Mouse (Mus musculus): ENCODE results near the gene Alpl. TPM values are rescaled to one million over a fixed set of nuclear protein-coding genes. Genes with fewer than 3 reads are reported as not detected.

Alpl gene
- total and polyA plus RNA-seq, 2 experiments from 2014 or later, result 15.3 to 17.5 TPM

DNA sequence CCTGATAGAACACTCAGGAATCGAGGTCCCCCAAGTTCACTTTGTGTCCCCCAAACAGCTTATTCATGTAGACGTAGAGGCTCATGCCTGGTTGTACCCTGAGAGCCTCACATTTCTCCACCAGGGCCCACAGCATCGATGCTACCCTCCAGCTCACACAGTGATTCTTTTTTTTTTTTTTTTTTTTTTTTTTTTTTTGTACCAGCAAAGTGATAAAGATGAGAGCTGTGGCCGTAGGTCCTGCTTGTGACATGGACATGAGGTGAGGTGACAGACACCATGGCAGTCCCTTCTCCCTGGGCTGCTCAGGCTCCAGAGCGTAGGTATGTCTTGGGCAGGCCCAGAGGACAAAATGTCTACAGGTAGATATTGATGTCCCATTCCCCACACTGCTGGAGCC lies 5.2 kb downstream of the Alpl start:
- 87% methylated on average over 5 of the region's 5 CpGs for WGBS
- peaks cover 6% of the 10 kb centered on the region for H3K4me1 ChIP-seq (ENCODE audit: insufficient read depth, low read length)
- no peak for TF ChIP-seq CTCF (IDR thresholded peaks at IDR 0.05; ENCODE audit: low read depth)
- no peaks in the 10 kb centered on the region for H3K36me3 ChIP-seq (ENCODE audit: insufficient read depth, low read length)
- ATAC-seq (no peak), DNase-seq (ENCODE audit: low spot score) (no peak)
- H3K27me3 ChIP-seq (ENCODE audit: insufficient read depth, low read length), result no peaks in the 10 kb centered on the region
- no peak overlapping the region for H3K4me3 ChIP-seq (ENCODE audit: low read length)
- H3K9ac ChIP-seq (replicated peaks; ENCODE audit: low read length), result no peak overlapping the region
- no peak overlapping the region for H3K4me2 ChIP-seq (ENCODE audit: low read depth, low read length)
- no peaks in the 10 kb centered on the region for H3K9me3 ChIP-seq (ENCODE audit: low read length)
- H3K27ac ChIP-seq, result no peak overlapping the region

DNA sequence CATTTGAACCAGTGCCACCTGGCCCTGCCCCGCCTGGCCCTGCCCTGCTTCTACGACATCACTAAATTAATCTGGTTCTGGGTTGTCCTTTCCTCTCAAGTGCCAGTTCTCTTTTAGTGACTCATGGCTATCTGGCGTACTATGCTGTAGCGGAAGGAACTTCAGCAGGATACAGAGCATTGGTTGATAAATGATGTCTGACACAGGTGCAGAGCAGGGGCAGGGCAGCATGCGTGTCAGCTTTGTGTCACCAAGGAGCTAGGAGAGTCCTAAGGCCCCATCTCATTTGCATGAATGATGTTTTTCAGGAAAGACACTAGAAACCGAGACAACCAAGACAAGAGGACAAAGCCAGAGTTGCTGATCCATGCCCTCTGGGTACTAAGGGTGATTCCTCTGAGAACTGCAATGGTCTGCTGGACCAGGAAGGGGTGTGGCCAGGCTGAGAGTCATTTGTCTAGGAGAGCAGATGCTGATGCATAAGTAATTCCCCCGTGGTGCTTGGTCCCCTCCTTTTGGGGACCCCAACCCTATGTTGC lies 7.6 kb downstream of the Alpl start:
- no peaks in the 10 kb centered on the region for H3K27me3 ChIP-seq (ENCODE audit: insufficient read depth, low read length)
- no peak overlapping the region for H3K9ac ChIP-seq (replicated peaks; ENCODE audit: low read length)
- no peak overlapping the region for H3K27ac ChIP-seq
- TF ChIP-seq CTCF (IDR thresholded peaks at IDR 0.05; ENCODE audit: low read depth), result no peak
- peaks cover 4% of the 10 kb centered on the region; the same call in 1 of the 2 replicates for H3K4me1 ChIP-seq (ENCODE audit: insufficient read depth, low read length)
- ATAC-seq, result no peak
- H3K36me3 ChIP-seq (ENCODE audit: insufficient read depth, low read length), result no peaks in the 10 kb centered on the region
- H3K4me2 ChIP-seq (ENCODE audit: low read depth, low read length), result no peak overlapping the region
- 53% methylated on average over 7 of the region's 7 CpGs for WGBS
- no peaks in the 10 kb centered on the region for H3K9me3 ChIP-seq (ENCODE audit: low read length)
- H3K4me3 ChIP-seq (ENCODE audit: low read length), result no peak overlapping the region
- no peak for DNase-seq (ENCODE audit: low spot score)

DNA sequence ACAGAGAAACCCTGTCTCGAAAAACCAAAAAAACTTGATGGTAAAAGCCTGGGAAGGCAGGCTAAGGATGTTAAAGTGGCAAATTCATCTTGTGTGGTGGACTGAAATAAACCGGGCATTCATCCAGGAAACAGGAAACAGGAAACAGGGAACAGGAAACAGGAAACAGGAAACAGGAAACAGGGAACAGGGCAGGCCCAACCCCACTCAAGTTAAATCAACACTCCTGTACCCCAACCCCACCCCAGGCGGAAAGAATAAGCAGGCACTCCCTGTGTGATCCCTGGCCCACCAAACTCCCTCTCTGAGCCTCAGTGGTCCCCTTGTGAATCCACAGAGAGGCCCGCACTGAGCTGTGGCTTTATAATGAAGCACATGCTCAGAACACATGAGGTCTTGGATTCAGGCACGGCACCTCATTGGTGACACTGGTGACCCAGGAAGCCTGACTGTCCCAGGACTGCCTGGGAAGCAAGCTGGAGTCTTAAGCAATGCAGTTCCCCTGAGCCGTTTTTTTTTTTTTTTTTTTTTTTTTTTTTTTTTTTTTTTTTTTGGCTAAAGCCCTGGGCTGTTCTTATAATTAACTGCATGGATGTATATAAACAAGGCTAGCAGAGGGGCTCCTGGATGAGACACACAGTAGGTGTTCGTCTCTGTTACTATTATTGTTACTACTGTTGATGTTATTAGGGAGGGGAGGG lies 8.4 kb downstream of the Alpl start:
- WGBS, result 84% methylated on average over 7 of the region's 7 CpGs
- no peak for ATAC-seq
- Histone ChIP-seq H3K9me3 (ENCODE audit: low read length) (no peaks in the 10 kb centered on the region), H3K4me2 (ENCODE audit: low read depth, low read length) (no peak overlapping the region), H3K27ac (no peak overlapping the region), H3K27me3 (ENCODE audit: insufficient read depth, low read length) (no peaks in the 10 kb centered on the region), H3K4me3 (ENCODE audit: low read length) (no peak overlapping the region), H3K4me1 (ENCODE audit: insufficient read depth, low read length) (peaks cover 7% of the 10 kb centered on the region; the same call in 1 of the 2 replicates), H3K36me3 (ENCODE audit: insufficient read depth, low read length) (no peaks in the 10 kb centered on the region), H3K9ac (replicated peaks; ENCODE audit: low read length) (no peak overlapping the region)
- DNase-seq (ENCODE audit: low spot score), result no peak
- TF ChIP-seq CTCF (IDR thresholded peaks at IDR 0.05; ENCODE audit: low read depth), result no peak

DNA sequence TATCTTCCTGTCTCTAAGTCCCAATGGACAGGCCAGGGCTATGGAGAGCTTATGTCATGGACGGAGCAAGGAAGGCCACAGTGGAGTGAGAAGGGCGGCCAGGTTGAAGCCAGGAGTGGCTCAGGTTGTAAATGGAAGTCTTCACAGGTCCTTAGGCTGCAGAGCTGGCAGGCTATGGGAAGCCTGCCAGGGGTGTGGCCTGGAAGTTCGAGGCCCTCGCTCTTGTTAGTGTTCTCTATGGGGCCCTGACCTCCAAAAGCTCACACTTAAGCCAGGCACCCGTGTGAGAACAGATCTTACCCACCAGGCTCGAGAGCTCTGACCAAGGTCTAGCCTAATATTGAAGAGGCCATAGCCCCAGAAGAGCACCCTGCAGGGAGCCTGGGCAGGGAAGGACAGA lies 9.7 kb downstream of the Alpl start:
- H3K27ac ChIP-seq, result no peak overlapping the region
- no peak overlapping the region for H3K4me3 ChIP-seq (ENCODE audit: low read length)
- H3K4me1 ChIP-seq (ENCODE audit: insufficient read depth, low read length), result peaks cover 7% of the 10 kb centered on the region; the same call in 1 of the 2 replicates
- ATAC-seq (no peak), DNase-seq (ENCODE audit: low spot score) (no peak)
- no peaks in the 10 kb centered on the region for H3K27me3 ChIP-seq (ENCODE audit: insufficient read depth, low read length)
- no peak overlapping the region for H3K4me2 ChIP-seq (ENCODE audit: low read depth, low read length)
- WGBS, result 69% methylated on average over 6 of the region's 6 CpGs
- H3K36me3 ChIP-seq (ENCODE audit: insufficient read depth, low read length), result no peaks in the 10 kb centered on the region
- no peak for TF ChIP-seq CTCF (IDR thresholded peaks at IDR 0.05; ENCODE audit: low read depth)
- no peaks in the 10 kb centered on the region for H3K9me3 ChIP-seq (ENCODE audit: low read length)
- no peak overlapping the region for H3K9ac ChIP-seq (replicated peaks; ENCODE audit: low read length)

DNA sequence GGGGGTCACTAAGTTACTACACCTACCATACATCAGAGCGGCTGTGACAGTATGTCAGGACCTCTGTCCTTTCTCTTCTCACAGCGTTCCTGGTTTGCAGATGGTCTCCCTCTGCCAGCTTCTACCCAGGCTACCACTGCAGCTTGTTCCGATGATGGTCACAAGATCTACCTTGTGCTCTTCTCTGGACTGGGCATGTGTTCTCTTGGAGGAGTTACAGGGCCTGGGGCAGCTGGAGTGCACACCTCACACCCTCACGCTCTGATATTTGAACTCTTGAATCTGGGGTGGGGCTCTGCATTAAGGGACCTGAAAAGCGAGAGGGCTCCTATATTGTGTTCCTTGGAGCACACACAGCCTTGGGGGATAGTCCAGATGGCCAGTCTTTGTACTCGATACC lies 10.9 kb downstream of the Alpl start:
- WGBS, result 88% methylated on average over 6 of the region's 6 CpGs
- no peaks in the 10 kb centered on the region for H3K9me3 ChIP-seq (ENCODE audit: low read length)
- H3K27me3 ChIP-seq (ENCODE audit: insufficient read depth, low read length), result no peaks in the 10 kb centered on the region
- DNase-seq (ENCODE audit: low spot score) (no peak), ATAC-seq (no peak)
- H3K27ac ChIP-seq, result no peak overlapping the region
- H3K9ac ChIP-seq (replicated peaks; ENCODE audit: low read length), result no peak overlapping the region
- H3K4me2 ChIP-seq (ENCODE audit: low read depth, low read length), result no peak overlapping the region
- peaks cover 7% of the 10 kb centered on the region; the same call in 1 of the 2 replicates for H3K4me1 ChIP-seq (ENCODE audit: insufficient read depth, low read length)
- no peak for TF ChIP-seq CTCF (IDR thresholded peaks at IDR 0.05; ENCODE audit: low read depth)
- no peak overlapping the region for H3K4me3 ChIP-seq (ENCODE audit: low read length)
- H3K36me3 ChIP-seq (ENCODE audit: insufficient read depth, low read length), result no peaks in the 10 kb centered on the region

DNA sequence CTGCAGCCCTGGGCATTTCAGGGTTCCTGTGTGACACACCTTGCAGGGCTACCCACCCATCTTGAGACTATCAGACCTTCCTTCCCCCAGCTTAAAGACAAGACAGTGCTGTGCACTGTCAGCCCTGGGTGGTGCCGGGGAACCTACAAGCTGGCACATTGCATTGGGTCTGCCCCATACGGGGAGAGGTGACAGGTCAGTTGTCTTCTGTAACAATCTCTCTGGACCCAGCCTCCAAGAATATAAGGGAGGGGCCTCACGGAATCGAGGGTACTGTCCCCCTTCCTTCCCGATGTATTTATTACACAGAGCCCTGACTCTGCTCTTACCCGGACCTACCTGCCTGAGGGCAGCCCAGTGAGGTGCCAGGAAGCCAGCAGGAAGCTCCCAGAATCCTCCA lies 11.4 kb downstream of the Alpl start:
- no peak for TF ChIP-seq CTCF (IDR thresholded peaks at IDR 0.05; ENCODE audit: low read depth)
- no peak overlapping the region for H3K9ac ChIP-seq (replicated peaks; ENCODE audit: low read length)
- H3K36me3 ChIP-seq (ENCODE audit: insufficient read depth, low read length), result no peaks in the 10 kb centered on the region
- no peak overlapping the region for H3K4me3 ChIP-seq (ENCODE audit: low read length)
- H3K4me2 ChIP-seq (ENCODE audit: low read depth, low read length), result no peak overlapping the region
- no peaks in the 10 kb centered on the region for H3K27me3 ChIP-seq (ENCODE audit: insufficient read depth, low read length)
- no peak for DNase-seq (ENCODE audit: low spot score)
- 0 out of 2 replicates have a peak overlapping the region, but pooled peaks have one; percentile 73 for H3K27ac ChIP-seq
- ATAC-seq, result no peak
- no peaks in the 10 kb centered on the region for H3K9me3 ChIP-seq (ENCODE audit: low read length)
- peaks cover 7% of the 10 kb centered on the region; the same call in 1 of the 2 replicates for H3K4me1 ChIP-seq (ENCODE audit: insufficient read depth, low read length)
- 76% methylated on average over 6 of the region's 6 CpGs for WGBS

All from hindbrain, postnatal 0 days (tissue).